Mouse (Mus musculus) stomach, embryonic 16.5 days (tissue): ENCODE data around the gene Tnip1. TPM values are rescaled to one million over a fixed set of nuclear protein-coding genes. Genes with fewer than 3 reads are reported as not detected.

Experiments
- ATAC-seq: fragments of 200-750 bp; cut with Nextera tagmentation; 2 replicates; pipeline ENCODE4 v1.8.0; 2017; ENCODE audit warnings: moderate number of reproducible peaks, moderate TSS enrichment; ENCODE audit not compliant: insufficient read depth, low FRiP score
- H3K27ac ChIP-seq: fragments of 300-500 bp; sonication (generic); 2 replicates; pipeline ENCODE4 v1.5.1; 2014; ENCODE audit warnings: low read length
- H3K27me3 ChIP-seq: fragments of 300-500 bp; sonication (generic); 2 replicates; pipeline ENCODE4 v1.6.1; 2014; ENCODE audit warnings: low read length, control low read depth, mixed read lengths; ENCODE audit not compliant: control insufficient read depth, insufficient read depth
- H3K36me3 ChIP-seq: fragments of 300-500 bp; sonication (generic); 2 replicates; pipeline ENCODE4 v1.6.1; 2014; ENCODE audit warnings: low read length; ENCODE audit not compliant: control insufficient read depth, insufficient read depth
- H3K4me1 ChIP-seq: fragments of 300-500 bp; sonication (generic); 2 replicates; pipeline ENCODE4 v1.6.1; 2014; ENCODE audit warnings: low read length, control low read depth, mixed read lengths; ENCODE audit not compliant: control insufficient read depth, insufficient read depth
- H3K4me2 ChIP-seq: fragments of 300-500 bp; sonication (generic); 2 replicates; pipeline ENCODE4 v1.6.1; 2014; ENCODE audit warnings: low read depth, low read length, mixed read lengths
- H3K4me3 ChIP-seq: fragments of 300-500 bp; sonication (generic); replicated peaks from 2 replicates; pipeline ENCODE4 v1.5.1; 2014; ENCODE audit warnings: mild to moderate bottlenecking, low read length
- H3K9ac ChIP-seq: fragments of 300-500 bp; sonication (generic); 2 replicates; pipeline ENCODE4 v1.6.1; 2014; ENCODE audit warnings: low read length
- H3K9me3 ChIP-seq: fragments of 300-500 bp; sonication (generic); replicated peaks from 2 replicates; pipeline ENCODE4 v1.6.1; 2016; ENCODE audit warnings: low read length, control low read depth; ENCODE audit not compliant: control insufficient read depth
- WGBS: fragments of 180-500 bp; shearing (Covaris S2); extraction: QIAGEN DNeasy Blood & Tissue Kit; methylation state at CpG from one replicate; pipeline ENCODE4 v1.1.7; 2014; 5-methylcytosine and 5-hydroxymethylcytosine counted together
- polyA plus RNA-seq: library from polyadenylated mRNA; unstranded; fragments of >200 nt; fragmentation: Nextera tagmentation; extraction: Ambion mirVana; gene quantifications from 2 replicates; pipeline ENCODE4 v1.2.1, GENCODE M21; 2015

The Tnip1 gene
- polyA plus RNA-seq, 1 experiment from 2014 or later, result 23.1 TPM

GRCm38 (mm10) chr11:54876031-54876430 is 86.7 kb downstream of the Tnip1 start:
- Histone ChIP-seq H3K9ac (no peak overlapping the region), H3K4me3 (no peak overlapping the region), H3K4me2 (no peak overlapping the region), H3K9me3 (no peaks in the 10 kb centered on the region), H3K27me3 (no peaks in the 10 kb centered on the region), H3K4me1 (0 out of 2 replicates have a peak, but pooled peaks cover 3% of the 10 kb centered on the region), H3K36me3 (peaks cover 18% of the 10 kb centered on the region; the same call in 1 of the 2 replicates), H3K27ac (no peak overlapping the region)
- ATAC-seq, result no peak
- 87% methylated on average over 5 of the region's 5 CpGs for WGBS

GRCm38 (mm10) chr11:54871831-54872537 is 90.7 kb downstream of the Tnip1 start:
- Histone ChIP-seq H3K9me3 (no peaks in the 10 kb centered on the region), H3K27me3 (no peaks in the 10 kb centered on the region), H3K4me1 (peaks cover 12% of the 10 kb centered on the region), H3K4me2 (no peak overlapping the region), H3K9ac (no peak overlapping the region), H3K27ac (no peak overlapping the region), H3K36me3 (peaks cover 31% of the 10 kb centered on the region), H3K4me3 (no peak overlapping the region)
- ATAC-seq, result no peak
- 80% methylated on average over 7 of the region's 7 CpGs for WGBS

GRCm38 (mm10) chr11:54869318-54869717 is 93.4 kb downstream of the Tnip1 start:
- no peak overlapping the region for H3K27ac ChIP-seq
- no peak overlapping the region for H3K4me3 ChIP-seq
- no peak for ATAC-seq
- H3K9me3 ChIP-seq, result no peaks in the 10 kb centered on the region
- 76% methylated on average over 3 of the region's 3 CpGs for WGBS
- no peak overlapping the region for H3K9ac ChIP-seq
- H3K27me3 ChIP-seq, result no peaks in the 10 kb centered on the region
- H3K4me1 ChIP-seq, result peaks cover 12% of the 10 kb centered on the region
- H3K36me3 ChIP-seq, result peaks cover 30% of the 10 kb centered on the region
- H3K4me2 ChIP-seq, result no peak overlapping the region

GRCm38 (mm10) chr11:54868445-54868844 is 94.3 kb downstream of the Tnip1 start:
- no peak overlapping the region for H3K4me3 ChIP-seq
- no peak for ATAC-seq
- WGBS, result 47% methylated on average over 2 of the region's 2 CpGs
- no peaks in the 10 kb centered on the region for H3K27me3 ChIP-seq
- H3K4me1 ChIP-seq, result peaks cover 12% of the 10 kb centered on the region
- peaks cover 24% of the 10 kb centered on the region for H3K36me3 ChIP-seq
- H3K4me2 ChIP-seq, result no peak overlapping the region
- no peaks in the 10 kb centered on the region for H3K9me3 ChIP-seq
- H3K9ac ChIP-seq, result no peak overlapping the region
- H3K27ac ChIP-seq, result no peak overlapping the region

- Histone ChIP-seq H3K9me3 (no peaks in the 10 kb centered on the region), H3K9ac (no peak overlapping the region)
Observed at GRCm38 (mm10) chr11:54867903-54868434, 94.7 kb downstream of the Tnip1 start.

GRCm38 (mm10) chr11:54867049-54867385 is 95.7 kb downstream of the Tnip1 start:
- WGBS, result under 1% methylated on average over 5 of the region's 5 CpGs
- Histone ChIP-seq H3K27me3 (no peaks in the 10 kb centered on the region), H3K4me3 (peak overlapping the region; percentile 86), H3K4me1 (peaks cover 12% of the 10 kb centered on the region), H3K4me2 (peak overlapping the region; percentile 66), H3K9ac (peak overlapping the region; percentile 98), H3K36me3 (peaks cover 16% of the 10 kb centered on the region; the same call in 1 of the 2 replicates), H3K27ac (peak overlapping the region; percentile 96), H3K9me3 (no peaks in the 10 kb centered on the region)
- ATAC-seq, result peak; percentile 53; the same call in 1 of the 2 replicates

More at GRCm38 (mm10) chr11:54867903-54868434, 94.7 kb downstream of the Tnip1 start:
- H3K27me3 ChIP-seq, result no peaks in the 10 kb centered on the region
- H3K36me3 ChIP-seq, result peaks cover 19% of the 10 kb centered on the region; the same call in 1 of the 2 replicates
- H3K4me3 ChIP-seq, result peak overlapping the region; percentile 86; the same call in 1 of the 2 replicates
- ATAC-seq, result no peak
- H3K4me1 ChIP-seq, result peaks cover 12% of the 10 kb centered on the region
- no peak overlapping the region for H3K27ac ChIP-seq
- 81% methylated on average over 3 of the region's 3 CpGs for WGBS
- H3K4me2 ChIP-seq, result peak overlapping the region; percentile 66

GRCm38 (mm10) chr11:54866119-54867048 is 96.3 kb downstream of the Tnip1 start, which contains the start of gene Hint1:
Gene Hint1 (plus strand): TSS chr11:54866383.
- peak within 1 kb of the TSS; percentile 96 for H3K27ac ChIP-seq
- H3K4me3 ChIP-seq, result peak within 1 kb of the TSS; percentile 86
- peaks cover 15% of the 10 kb centered on the region; the same call in 1 of the 2 replicates for H3K36me3 ChIP-seq
- H3K27me3 ChIP-seq, result no peaks in the 10 kb centered on the region
- peak within 1 kb of the TSS; percentile 66 for H3K4me2 ChIP-seq
- H3K9ac ChIP-seq, result peak within 1 kb of the TSS; percentile 98
- peaks cover 12% of the 10 kb centered on the region for H3K4me1 ChIP-seq
- under 1% methylated on average over 106 of the region's 107 CpGs for WGBS
- H3K9me3 ChIP-seq, result no peaks in the 10 kb centered on the region
- peak; percentile 82 for ATAC-seq

- WGBS, result 65% methylated on average over 6 of the region's 6 CpGs
- H3K9ac ChIP-seq, result peak overlapping the region; percentile 98
Observed at GRCm38 (mm10) chr11:54865330-54866085, 97.2 kb downstream of the Tnip1 start.

More at GRCm38 (mm10) chr11:54865330-54866085, 97.2 kb downstream of the Tnip1 start:
- H3K36me3 ChIP-seq, result peaks cover 9% of the 10 kb centered on the region; the same call in 1 of the 2 replicates
- peak overlapping the region; percentile 96 for H3K27ac ChIP-seq
- H3K4me1 ChIP-seq, result peaks cover 12% of the 10 kb centered on the region
- no peaks in the 10 kb centered on the region for H3K9me3 ChIP-seq
- H3K4me2 ChIP-seq, result peak overlapping the region; percentile 66
- H3K27me3 ChIP-seq, result no peaks in the 10 kb centered on the region
- H3K4me3 ChIP-seq, result peak overlapping the region; percentile 86
- no peak for ATAC-seq
